Comparison of ENCODE assay signal across 8 mouse cellular contexts in genomic region chr15:77839529-77840286, GRCm38 (mm10). TPM values are rescaled to one million over a fixed set of nuclear protein-coding genes. Genes with fewer than 3 reads are reported as not detected.
DNase-seq lines count a peak whose midpoint lies in the region; ATAC-seq and TF ChIP-seq lines count a peak whose summit lies in the region.

No protein-coding gene starts in this region.

- H3K36me3 ChIP-seq in kidney, postnatal 0 days (ENCODE audit: insufficient read depth, low read length): no peaks in the 10 kb centered on the region
- no peaks in the 10 kb centered on the region for H3K36me3 ChIP-seq in hindbrain, embryonic 13.5 days
- no peaks in the 10 kb centered on the region for H3K36me3 ChIP-seq in midbrain, embryonic 15.5 days (replicated peaks)

- TF ChIP-seq CTCF in kidney, postnatal 0 days (IDR thresholded peaks at IDR 0.05; ENCODE audit: low read depth): no peak

- no peak for DNase-seq in kidney, postnatal 0 days (ENCODE audit: low spot score)
- no peak for DNase-seq in kidney, postnatal 36 days
- DNase-seq in layer of hippocampus, adult 9-11 months: no peak
- DNase-seq in kidney, postnatal 10 days: no peak

- peak overlapping the region; percentile 96 for H3K4me2 ChIP-seq in kidney, postnatal 0 days (ENCODE audit: low read length)
- H3K4me2 ChIP-seq in hindbrain, embryonic 13.5 days: peak overlapping the region; percentile 95
- peak overlapping the region; percentile 92 for H3K4me2 ChIP-seq in midbrain, embryonic 15.5 days

- 11% methylated on average over 10 of the region's 10 CpGs for WGBS in kidney, postnatal 0 days
- 15% methylated on average over 10 of the region's 10 CpGs for WGBS in hindbrain, embryonic 13.5 days
- WGBS in midbrain, embryonic 15.5 days: 13% methylated on average over 10 of the region's 10 CpGs

- H3K4me1 ChIP-seq in kidney, postnatal 0 days (replicated peaks; ENCODE audit: insufficient read depth, low read length): peaks cover 44% of the 10 kb centered on the region
- peaks cover 40% of the 10 kb centered on the region for H3K4me1 ChIP-seq in brown adipose tissue, adult 24 weeks (ENCODE audit: control insufficient read depth, insufficient read depth, insufficient read length, low read length)
- H3K4me1 ChIP-seq in hindbrain, embryonic 13.5 days (replicated peaks): peaks cover 54% of the 10 kb centered on the region
- peaks cover 29% of the 10 kb centered on the region for H3K4me1 ChIP-seq in midbrain, embryonic 15.5 days

- H3K4me3 ChIP-seq in kidney, postnatal 0 days (replicated peaks; ENCODE audit: low read depth, low read length): peak overlapping the region; percentile 99
- peak overlapping the region; percentile 59 for H3K4me3 ChIP-seq in brown adipose tissue, adult 24 weeks (ENCODE audit: insufficient read depth, low read depth, low read length)
- peak overlapping the region; percentile 87 for H3K4me3 ChIP-seq in hindbrain, embryonic 13.5 days
- H3K4me3 ChIP-seq in midbrain, embryonic 15.5 days: peak overlapping the region; percentile 96

- no peaks in the 10 kb centered on the region for H3K9me3 ChIP-seq in kidney, postnatal 0 days (replicated peaks; ENCODE audit: low read length)
- H3K9me3 ChIP-seq in hindbrain, embryonic 13.5 days: no peaks in the 10 kb centered on the region
- no peaks in the 10 kb centered on the region for H3K9me3 ChIP-seq in midbrain, embryonic 15.5 days

- peak overlapping the region; percentile 97 for H3K27ac ChIP-seq in kidney, postnatal 0 days
- peak overlapping the region; percentile 88 for H3K27ac ChIP-seq in brown adipose tissue, adult 24 weeks (replicated peaks; ENCODE audit: low read depth, low read length)
- peak overlapping the region; percentile 52; the same call in 1 of the 2 replicates for H3K27ac ChIP-seq in hindbrain, embryonic 13.5 days
- H3K27ac ChIP-seq in midbrain, embryonic 15.5 days: 0 out of 2 replicates have a peak overlapping the region, but pooled peaks have one; percentile 31

- H3K27me3 ChIP-seq in kidney, postnatal 0 days (ENCODE audit: insufficient read depth, low read length): no peaks in the 10 kb centered on the region
- H3K27me3 ChIP-seq in hindbrain, embryonic 13.5 days: no peaks in the 10 kb centered on the region
- H3K27me3 ChIP-seq in midbrain, embryonic 15.5 days (replicated peaks): no peaks in the 10 kb centered on the region

- H3K9ac ChIP-seq in kidney, postnatal 0 days (ENCODE audit: low read depth, low read length): peak overlapping the region; percentile 96
- peak overlapping the region; percentile 87 for H3K9ac ChIP-seq in hindbrain, embryonic 13.5 days
- H3K9ac ChIP-seq in midbrain, embryonic 15.5 days: no peak overlapping the region; the same call in 1 of the 2 replicates

- ATAC-seq in kidney, postnatal 0 days (replicated peaks; ENCODE audit: low FRiP score, low read depth): no peak
- no peak for ATAC-seq in hindbrain, embryonic 13.5 days (ENCODE audit: low FRiP score)
- ATAC-seq in midbrain, embryonic 15.5 days (replicated peaks): no peak
- ATAC-seq in cerebellum, adult (ENCODE audit: insufficient number of reproducible peaks, low FRiP score, low TSS enrichment): no peak

RNA-seq across cellular contexts. Expression of gene Myh9, which starts 2.3 kb away (rescaled TPM):
- 52.9 and 57.2 TPM in 2 replicates for polyA plus RNA-seq in kidney, postnatal 0 days (2015; fragmentation: Nextera tagmentation; extraction: Ambion mirVana)
- polyA plus RNA-seq in brown adipose tissue, adult 24 weeks (2012; ENCODE audit: insufficient read depth, insufficient read length, missing spikeins): 36.0 and 59.3 TPM in 2 replicates
- polyA plus RNA-seq in hindbrain, embryonic 13.5 days (2015; fragmentation: Nextera tagmentation; extraction: Ambion mirVana): 14.5 and 14.9 TPM in 2 replicates
- 11.9 and 14.2 TPM in 2 replicates for polyA plus RNA-seq in midbrain, embryonic 15.5 days (2015; fragmentation: Nextera tagmentation; extraction: Ambion mirVana)

Comparison
In these comparisons a context has a peak if more than half of its experiments do, and no peak if none do; other contexts are left out.
1. H3K27ac ChIP-seq: peak in every context shown above with its lines; median percentile 97 in kidney, postnatal 0 days; 88 in brown adipose tissue, adult 24 weeks; 52 in hindbrain, embryonic 13.5 days; 31 in midbrain, embryonic 15.5 days.